Mouse (Mus musculus) neural tube, embryonic 15.5 days (tissue): ENCODE results near the gene Ap3b1. TPM values are rescaled to one million over a fixed set of nuclear protein-coding genes. Genes with fewer than 3 reads are reported as not detected.

Experiments used
- ATAC-seq: fragments of 200-750 bp; cut with Nextera tagmentation; 2 replicates; pipeline ENCODE4 v1.8.0; 2017; ENCODE audit warnings: mild to moderate bottlenecking, moderate TSS enrichment, moderate library complexity; ENCODE audit not compliant: low FRiP score
- H3K27ac ChIP-seq: fragments of 300-500 bp; sonication (generic); replicated peaks from 2 replicates; pipeline ENCODE4 v1.5.1; 2015; ENCODE audit warnings: mild to moderate bottlenecking, inconsistent platforms
- H3K27me3 ChIP-seq: fragments of 300-500 bp; sonication (generic); replicated peaks from 2 replicates; pipeline ENCODE4 v1.6.1; 2015; ENCODE audit warnings: inconsistent platforms
- H3K36me3 ChIP-seq: fragments of 300-500 bp; sonication (generic); 2 replicates; pipeline ENCODE4 v1.6.1; 2015; ENCODE audit warnings: inconsistent platforms
- H3K4me1 ChIP-seq: fragments of 300-500 bp; sonication (generic); 2 replicates; pipeline ENCODE4 v1.6.1; 2015; ENCODE audit warnings: inconsistent platforms
- H3K4me2 ChIP-seq: fragments of 300-500 bp; sonication (generic); 2 replicates; pipeline ENCODE4 v1.6.1; 2015; ENCODE audit warnings: inconsistent platforms, mild to moderate bottlenecking, moderate library complexity
- H3K4me3 ChIP-seq: fragments of 300-500 bp; sonication (generic); replicated peaks from 2 replicates; pipeline ENCODE4 v1.5.1; 2015; ENCODE audit warnings: mild to moderate bottlenecking, inconsistent platforms
- H3K9ac ChIP-seq: fragments of 300-500 bp; sonication (generic); replicated peaks from 2 replicates; pipeline ENCODE4 v1.6.1; 2015; ENCODE audit warnings: mild to moderate bottlenecking, inconsistent platforms
- H3K9me3 ChIP-seq: fragments of 300-500 bp; sonication (generic); replicated peaks from 2 replicates; pipeline ENCODE4 v1.6.1; 2016; ENCODE audit warnings: inconsistent platforms
- WGBS: fragments of 180-500 bp; shearing (Covaris S2); methylation state at CpG from one replicate; pipeline ENCODE4 v1.1.7; 2015; ENCODE audit warnings: mixed read lengths; 5-methylcytosine and 5-hydroxymethylcytosine counted together
- microRNA-seq: library from miRNA; unstranded; fragments of <30 nt; microRNA quantifications from one replicate; pipeline ENCODE4, GENCODE M21; 2017
- polyA plus RNA-seq: library from polyadenylated mRNA; unstranded; fragments of >200 nt; fragmentation: Nextera tagmentation; extraction: Ambion mirVana; gene quantifications from 2 replicates; pipeline ENCODE4 v1.2.1, GENCODE M21; 2015

Ap3b1 gene
- polyA plus RNA-seq, 1 experiment from 2014 or later = 27.1 TPM

DNA sequence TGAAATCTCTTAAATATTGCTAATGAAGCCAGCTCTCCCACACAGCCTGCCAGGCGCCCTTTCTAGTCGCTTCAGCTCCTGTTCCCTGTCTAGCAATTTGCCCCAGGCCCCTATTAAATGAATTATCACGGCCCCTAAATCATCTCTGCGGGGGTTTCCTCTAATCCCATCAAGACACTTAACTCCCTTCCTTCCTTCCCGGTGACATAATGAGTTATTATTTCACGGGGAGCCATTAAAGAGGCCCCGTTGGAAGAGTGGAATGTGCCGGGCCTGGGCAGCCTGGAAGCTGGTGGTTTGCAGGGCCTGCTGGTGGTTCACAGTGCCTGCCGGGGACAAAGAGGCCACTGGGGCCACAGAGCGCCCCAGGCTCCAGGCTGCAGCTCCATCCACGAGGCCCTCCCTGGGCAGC is 249.7 kb downstream of the Ap3b1 start:
- Histone ChIP-seq H3K36me3 (no peaks in the 10 kb centered on the region), H3K9me3 (no peaks in the 10 kb centered on the region), H3K4me1 (peaks cover 16% of the 10 kb centered on the region), H3K27me3 (peaks cover 72% of the 10 kb centered on the region), H3K9ac (no peak overlapping the region), H3K4me3 (no peak overlapping the region), H3K27ac (no peak overlapping the region), H3K4me2 (no peak overlapping the region)
- WGBS = 8% methylated on average over 11 of the region's 11 CpGs
- ATAC-seq = peak; percentile 66; the same call in 1 of the 2 replicates

DNA sequence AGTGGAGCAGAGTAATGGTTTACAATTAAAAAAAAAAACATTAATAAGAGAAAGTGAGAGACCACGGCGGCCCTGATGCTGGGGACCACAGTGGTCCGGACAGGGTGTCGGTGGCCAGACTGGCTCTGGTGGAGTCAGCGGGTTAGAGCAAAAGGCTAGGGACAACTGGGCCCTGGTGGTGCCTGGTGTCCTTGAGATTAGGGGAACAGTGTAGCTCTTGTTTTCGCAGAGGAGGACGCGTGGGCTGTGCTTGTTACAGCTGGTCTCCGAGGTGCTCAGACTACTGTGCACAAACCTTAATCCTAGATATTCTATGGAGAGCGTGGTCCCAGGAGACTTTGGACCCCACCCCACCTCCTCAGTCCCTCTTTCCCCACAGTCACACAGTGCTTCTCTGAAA is 250.2 kb downstream of the Ap3b1 start:
- Histone ChIP-seq H3K27me3 (peaks cover 72% of the 10 kb centered on the region), H3K27ac (no peak overlapping the region), H3K4me3 (no peak overlapping the region), H3K4me2 (no peak overlapping the region), H3K9me3 (no peaks in the 10 kb centered on the region), H3K36me3 (no peaks in the 10 kb centered on the region), H3K9ac (no peak overlapping the region), H3K4me1 (peaks cover 16% of the 10 kb centered on the region)
- 51% methylated on average over 10 of the region's 10 CpGs for WGBS
- peak; percentile 28; the same call in 1 of the 2 replicates for ATAC-seq

Small RNA genes lying within 50 kb of the gene (microRNA-seq; reads per million reads assigned to microRNA genes)
- gene Gm25109 = not detected

Other genes starting within 250 kb of the Ap3b1 start
- gene Scamp1, start 73.1 kb upstream of the Ap3b1 start, polyA plus RNA-seq = 148 and 167 TPM in 2 replicates